Comparison of ENCODE assay signal across 13 mouse cellular contexts in the genomic region with DNA sequence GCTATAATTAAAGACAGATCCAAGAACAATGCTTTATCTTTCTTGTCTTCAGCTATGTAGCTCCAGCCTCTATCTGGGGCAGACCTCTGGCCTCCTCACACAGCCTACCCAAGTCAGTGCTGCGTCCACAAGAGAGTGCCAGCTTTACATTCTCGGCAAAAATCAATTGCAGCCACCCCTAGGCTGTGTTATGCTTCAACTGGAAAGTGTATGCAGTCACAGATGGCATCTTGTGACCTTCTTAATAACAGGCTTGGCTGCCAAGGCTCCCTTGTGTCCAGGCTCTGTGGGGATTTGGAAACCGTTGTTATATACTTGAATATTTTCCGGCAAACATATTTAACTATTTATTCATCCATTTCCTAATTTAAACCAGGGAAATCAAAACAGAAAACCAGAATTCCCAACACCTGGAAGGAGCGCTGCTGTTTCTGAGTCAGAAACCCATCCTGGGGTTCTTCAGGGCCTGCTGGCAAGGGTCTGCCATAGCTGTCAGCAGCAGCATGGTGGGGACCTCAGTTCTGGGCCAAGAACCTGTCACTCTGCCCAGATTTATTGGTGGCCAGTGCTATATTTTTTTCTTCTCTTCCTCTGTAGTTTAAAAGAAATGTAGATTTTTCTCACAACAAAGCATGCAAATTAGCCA. TPM values are rescaled to one million over a fixed set of nuclear protein-coding genes. Genes with fewer than 3 reads are reported as not detected.
DNase-seq lines count a peak whose midpoint lies in the region; ATAC-seq lines count a peak whose summit lies in the region.
"Had no signal": no experiment of that assay in that cellular context is flagged by ENCODE, and none has a peak within 500 bp of the region (broad histone marks: within the 10 kb centered on the region; RNA-seq: fewer than 3 reads in every experiment).

No protein-coding gene starts in this region.

- H3K4me1 ChIP-seq in heart, embryonic 16.5 days (ENCODE audit: control insufficient read depth, insufficient read depth, low read length), result peaks cover 13% of the 10 kb centered on the region
- H3K4me1 ChIP-seq in embryonic facial prominence, embryonic 14.5 days (ENCODE audit: control insufficient read depth, insufficient read depth, low read length), result peaks cover 13% of the 10 kb centered on the region
- H3K4me1 ChIP-seq: neural tube, embryonic 15.5 days had no signal

- H3K4me2 ChIP-seq in heart, embryonic 16.5 days (ENCODE audit: low read depth, low read length), result no peak overlapping the region
- no peak overlapping the region for H3K4me2 ChIP-seq in embryonic facial prominence, embryonic 14.5 days (ENCODE audit: low read depth, low read length)
- H3K4me2 ChIP-seq: neural tube, embryonic 15.5 days had no signal

- DNase-seq in heart, postnatal 25 days (ENCODE audit: low spot score), result no peak
- DNase-seq in 3T3-L1 (ENCODE audit: low read depth, low spot score), result peak; percentile 90
- DNase-seq in embryonic facial prominence, embryonic 14.5 days (ENCODE audit: low spot score), result peak; percentile 64
- DNase-seq in spleen, adult 18-20 months, result no peak
- no peak for DNase-seq in thymus, postnatal 14 days
- DNase-seq: adrenal gland, adult 2 months; kidney, adult 9 months; right cerebral cortex, postnatal 4 days had no signal

- no peak overlapping the region for H3K9ac ChIP-seq in heart, embryonic 16.5 days (ENCODE audit: low read length)
- H3K9ac ChIP-seq in embryonic facial prominence, embryonic 14.5 days (ENCODE audit: low read depth, low read length), result no peak overlapping the region
- H3K9ac ChIP-seq: neural tube, embryonic 15.5 days had no signal

- no peaks in the 10 kb centered on the region for H3K36me3 ChIP-seq in heart, embryonic 16.5 days (ENCODE audit: control insufficient read depth, insufficient read depth)
- no peaks in the 10 kb centered on the region for H3K36me3 ChIP-seq in embryonic facial prominence, embryonic 14.5 days (ENCODE audit: control insufficient read depth, insufficient read depth, low read length)
- H3K36me3 ChIP-seq: neural tube, embryonic 15.5 days had no signal

- H3K27me3 ChIP-seq in heart, embryonic 16.5 days (ENCODE audit: control insufficient read depth, insufficient read depth, low read length), result no peaks in the 10 kb centered on the region
- H3K27me3 ChIP-seq in embryonic facial prominence, embryonic 14.5 days (replicated peaks; ENCODE audit: control insufficient read depth, insufficient read depth, low read length), result no peaks in the 10 kb centered on the region
- H3K27me3 ChIP-seq: neural tube, embryonic 15.5 days had no signal

- H3K9me3 ChIP-seq in heart, embryonic 16.5 days (replicated peaks; ENCODE audit: control insufficient read depth, low read length), result no peaks in the 10 kb centered on the region
- H3K9me3 ChIP-seq in embryonic facial prominence, embryonic 14.5 days (ENCODE audit: control insufficient read depth, low read length), result 0 out of 2 replicates have a peak, but pooled peaks cover 8% of the 10 kb centered on the region

- 0 out of 2 replicates have a peak, but pooled peaks have one; percentile 63 for ATAC-seq in heart, embryonic 16.5 days (replicated peaks; ENCODE audit: extremely low read depth, insufficient read depth, low FRiP score)
- peak; percentile 90 for ATAC-seq in cerebellum, adult (ENCODE audit: insufficient number of reproducible peaks, low FRiP score, low TSS enrichment)
- ATAC-seq in embryonic facial prominence, embryonic 14.5 days (ENCODE audit: low read depth), result peak; percentile 71

- peak overlapping the region; percentile 62 for H3K27ac ChIP-seq in heart, embryonic 16.5 days (ENCODE audit: low read length)
- peak overlapping the region; percentile 56; the same call in 1 of the 2 replicates for H3K27ac ChIP-seq in embryonic facial prominence, embryonic 14.5 days (replicated peaks; ENCODE audit: low read depth, low read length)
- H3K27ac ChIP-seq: neural tube, embryonic 15.5 days had no signal

- WGBS in heart, embryonic 16.5 days, result 43% methylated on average over 5 of the region's 5 CpGs
- 30% methylated on average over 5 of the region's 5 CpGs for WGBS in embryonic facial prominence, embryonic 14.5 days

- no peak overlapping the region for H3K4me3 ChIP-seq in heart, embryonic 16.5 days (ENCODE audit: low read length)
- no peak overlapping the region for H3K4me3 ChIP-seq in embryonic facial prominence, embryonic 14.5 days (ENCODE audit: low read depth, low read length)
- H3K4me3 ChIP-seq: neural tube, embryonic 15.5 days had no signal

- intact Hi-C loops in heart, postnatal 25 days (cut with DNase I), result no loop called here

RNA-seq across cellular contexts. Expression of gene 1700011L22Rik, which starts 26.1 kb away (rescaled TPM):
- not detected in 2 replicates for polyA plus RNA-seq in heart, embryonic 16.5 days (2015; fragmentation: Nextera tagmentation; extraction: Ambion mirVana)
- total RNA-seq in heart, postnatal 25 days (2021), result not detected
- not detected in 2 replicates for polyA plus RNA-seq in embryonic facial prominence, embryonic 14.5 days (2014; fragmentation: Nextera tagmentation; extraction: Ambion mirVana)
- total RNA-seq: adrenal gland, adult 2 months; gastrocnemius, postnatal 4 days; liver, adult 2 months had no signal
- polyA plus RNA-seq: adrenal gland, adult 2 months; liver, adult 2 months; neural tube, embryonic 15.5 days had no signal

Comparison
In these comparisons a context has a peak if more than half of its experiments do, and no peak if none do; other contexts are left out.
1. DNase-seq: peak in 3T3-L1 (single experiment) and embryonic facial prominence, embryonic 14.5 days (single experiment); none in heart, postnatal 25 days (single experiment), spleen, adult 18-20 months (0 of 2) and thymus, postnatal 14 days (single experiment).
2. Peak in every context shown above with its lines, with median percentiles within 50 percentile points of each other: ATAC-seq.